Mouse (Mus musculus) left cerebral cortex, postnatal 10 days (tissue): ENCODE data around the gene Col4a3bp. TPM values are rescaled to one million over a fixed set of nuclear protein-coding genes. Genes with fewer than 3 reads are reported as not detected.
A peak's percentile ranks its signal among the peaks of the same experiment; 100 is the strongest.
"Not testable (repeated sequence)": the region's sequence is repeated elsewhere in the genome, so short reads cannot be mapped to it uniquely, and the experiment has no call there.

Experiments used
- DNase-seq, 2 experiments: peaks; one replicate each; pipeline ENCODE4 v3.0.0; 2021 to 2022; ENCODE audit warnings: low spot score in 2 of 2, mixed read lengths in 1 of 2; ENCODE audit errors: extremely low spot score in 1 of 2
- intact Hi-C: fragments of 180-260 bp; cut with DNase I; formaldehyde crosslinking; loops from one replicate; pipeline ENCODE4 v1.15.1; 2025
- total RNA-seq, 2 experiments: library from RNA; stranded (reverse); gene quantifications; 2 replicates each; pipeline ENCODE4 v1.2.3; 2021

Gene Col4a3bp
- total RNA-seq, 2 experiments from 2014 or later = 57.8 to 63.2 TPM

DNA sequence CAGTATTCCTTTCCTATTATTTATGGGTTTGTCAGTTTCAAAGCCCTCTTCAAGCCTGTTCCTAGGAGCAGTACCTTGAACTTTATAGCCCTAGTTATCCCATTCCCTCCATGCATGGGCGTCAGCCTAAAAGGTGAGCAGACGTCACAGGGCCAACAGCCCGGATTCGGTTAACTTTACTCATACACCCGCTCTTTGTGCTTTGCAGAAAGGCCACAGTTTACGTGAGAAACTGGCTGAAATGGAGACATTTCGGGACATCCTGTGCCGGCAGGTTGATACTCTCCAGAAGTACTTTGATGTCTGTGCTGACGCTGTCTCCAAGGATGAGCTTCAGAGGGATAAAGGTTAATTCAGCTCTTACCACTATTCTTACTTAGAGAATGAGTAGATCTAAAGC, 56.8 kb downstream of the Col4a3bp start:
- intact Hi-C loops = loop anchor here (10.0 kb wide), 1 partner anchor 564 kb away; no protein-coding TSS in a partner anchor
- DNase-seq = no peak

DNA sequence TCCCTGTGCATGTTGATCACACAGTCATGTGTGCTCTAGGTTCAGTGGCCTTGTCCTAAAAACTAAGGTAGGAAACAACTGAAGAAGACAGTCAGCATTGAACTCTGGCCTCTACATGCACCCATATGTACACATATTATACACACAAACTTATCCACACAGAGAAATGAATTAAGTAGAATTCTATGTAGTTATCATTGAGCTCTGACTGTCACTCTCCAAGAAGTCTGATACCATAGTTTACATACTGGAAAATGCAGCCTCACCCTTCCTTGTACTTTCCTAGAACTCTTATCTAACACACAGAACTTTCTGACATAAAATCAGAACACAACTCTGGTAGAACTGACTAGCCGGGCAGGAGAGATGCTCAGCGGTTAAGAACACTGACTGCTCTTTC, 61.8 kb downstream of the Col4a3bp start:
- intact Hi-C loops = no loop called here
- DNase-seq = no peak

DNA sequence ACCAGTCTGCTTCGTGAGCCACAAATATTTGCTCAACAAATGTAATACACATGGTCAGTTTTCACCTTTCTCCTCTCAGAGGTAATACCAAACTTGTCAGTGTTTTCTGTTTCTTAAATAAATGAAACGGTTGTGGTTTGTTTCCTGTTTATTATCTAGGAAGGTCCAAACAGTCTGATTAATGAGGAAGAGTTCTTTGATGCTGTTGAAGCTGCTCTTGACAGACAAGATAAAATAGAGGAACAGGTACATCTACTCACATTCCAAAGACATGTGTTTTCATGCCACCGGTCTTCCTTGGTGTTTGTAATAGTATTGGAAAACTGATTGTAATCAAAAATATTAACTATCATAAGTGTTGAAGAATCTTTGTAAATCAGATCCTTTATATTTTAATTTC, 72.2 kb downstream of the Col4a3bp start:
- DNase-seq = no peak
- intact Hi-C loops = no loop called here

DNA sequence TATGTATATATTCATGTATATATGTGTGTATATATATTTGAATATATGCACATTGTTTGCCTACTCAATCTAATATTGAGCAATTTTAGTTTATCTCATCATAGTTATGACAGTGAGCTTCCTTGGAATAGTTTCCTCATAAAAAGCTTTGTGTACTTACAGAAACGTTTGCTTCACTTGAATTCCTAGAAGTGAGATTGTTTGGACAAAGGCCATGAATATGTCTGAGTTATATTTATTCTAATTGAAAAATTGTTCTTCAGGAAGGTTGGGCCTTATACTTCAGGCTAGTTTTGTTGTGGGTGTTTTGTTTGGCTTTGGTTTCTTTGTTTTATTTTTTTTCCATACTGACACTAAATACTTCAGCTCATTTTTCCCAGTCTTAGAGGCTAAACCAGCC, 78.5 kb downstream of the Col4a3bp start:
- intact Hi-C loops = no loop called here
- no peak for DNase-seq

DNA sequence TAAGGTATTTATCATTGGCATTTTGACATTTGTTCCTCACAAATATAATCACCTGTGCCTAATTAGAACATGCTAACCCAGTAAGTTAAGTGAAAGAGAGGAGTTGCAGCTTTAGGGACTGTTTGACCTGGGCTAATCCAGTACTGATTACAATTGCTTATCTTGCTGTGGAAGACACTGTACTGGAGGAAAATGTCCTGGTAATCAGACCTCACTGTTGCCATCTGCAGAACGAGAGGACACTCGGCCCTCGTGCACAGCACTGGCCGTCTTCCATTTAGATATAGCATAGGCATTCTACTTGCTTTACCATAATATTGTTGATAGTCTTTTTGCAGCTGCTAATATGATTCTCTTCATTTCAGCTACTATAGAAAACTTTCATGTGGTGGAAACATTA, 88.0 kb downstream of the Col4a3bp start:
- intact Hi-C loops = no loop called here

GRCm38 (mm10) chr13:96644168-96644567, 101.8 kb downstream of the Col4a3bp start:
- DNase-seq = no peak
- intact Hi-C loops = no loop called here

More for the DNA sequence above, 88.0 kb downstream of the Col4a3bp start:
- no peak for DNase-seq

GRCm38 (mm10) chr13:96645822-96646221, 103.4 kb downstream of the Col4a3bp start:
- no peak for DNase-seq
- intact Hi-C loops = no loop called here

GRCm38 (mm10) chr13:96653041-96653440, 110.6 kb downstream of the Col4a3bp start:
- no peak for DNase-seq
- intact Hi-C loops = no loop called here

- intact Hi-C loops = no loop called here
- no peak for DNase-seq
Observed at GRCm38 (mm10) chr13:96656673-96657072, 114.3 kb downstream of the Col4a3bp start.

GRCm38 (mm10) chr13:96658936-96659335, 116.5 kb downstream of the Col4a3bp start:
- intact Hi-C loops = no loop called here
- no peak for DNase-seq

DNA sequence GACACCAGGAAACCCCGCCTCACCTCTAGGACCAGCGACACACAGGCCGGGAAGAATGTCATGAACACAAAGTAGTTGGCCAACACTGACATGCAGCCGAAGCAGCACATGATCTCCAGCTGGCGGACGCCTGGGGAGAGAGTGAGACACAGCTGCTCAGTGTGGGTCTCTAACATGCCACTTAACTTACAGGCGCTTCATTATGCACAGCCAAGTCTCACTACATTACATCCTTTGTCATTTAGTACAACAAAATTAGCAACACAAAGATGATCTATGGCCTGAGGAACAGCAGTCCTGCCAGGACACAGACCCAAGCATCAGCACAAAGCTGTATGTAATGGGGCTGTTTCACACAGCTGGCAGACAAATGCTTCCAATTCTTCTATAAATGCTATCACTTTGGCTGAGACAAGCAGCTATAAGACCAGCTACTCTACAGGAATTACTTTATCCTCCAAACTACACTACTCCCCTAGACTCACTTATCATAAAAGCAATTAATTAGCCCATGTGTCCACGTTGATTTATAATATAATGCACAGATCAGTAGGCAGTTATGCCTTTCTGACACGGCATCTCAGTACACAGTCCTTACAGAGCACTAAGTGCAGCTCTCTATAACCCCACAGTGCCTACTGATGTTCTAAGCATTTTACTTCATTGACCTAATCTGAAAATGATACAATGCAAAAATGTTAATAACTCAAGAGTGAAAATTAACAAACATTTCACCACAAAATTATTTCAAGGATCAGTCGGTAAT, 117.9 kb downstream of the Col4a3bp start:
- DNase-seq = no peak
- intact Hi-C loops = loop anchor here (10.0 kb wide), 1 partner anchor 455 kb away; no protein-coding TSS in a partner anchor

DNA sequence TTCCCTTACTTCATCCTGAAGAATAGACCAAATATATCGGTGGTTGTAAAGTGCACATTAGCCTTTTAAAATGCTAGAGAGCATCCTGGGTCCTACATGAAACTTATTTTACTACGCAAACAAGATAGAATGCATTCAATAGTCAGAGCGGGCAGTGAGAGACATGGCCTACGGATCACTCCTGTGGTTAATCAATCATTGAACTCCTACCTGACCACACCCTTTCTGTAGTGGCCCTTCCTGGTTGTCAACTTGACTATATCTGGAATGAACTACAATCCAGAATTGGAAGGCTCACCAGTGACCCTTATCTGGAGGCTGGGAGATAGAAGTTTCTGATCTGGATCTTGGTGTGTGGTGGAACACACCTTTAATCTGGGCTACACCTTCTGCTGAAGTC, 120.7 kb downstream of the Col4a3bp start:
- DNase-seq = not testable (repeated sequence)
- intact Hi-C loops = loop anchor here (10.0 kb wide), 1 partner anchor 452 kb away; no protein-coding TSS in a partner anchor

DNA sequence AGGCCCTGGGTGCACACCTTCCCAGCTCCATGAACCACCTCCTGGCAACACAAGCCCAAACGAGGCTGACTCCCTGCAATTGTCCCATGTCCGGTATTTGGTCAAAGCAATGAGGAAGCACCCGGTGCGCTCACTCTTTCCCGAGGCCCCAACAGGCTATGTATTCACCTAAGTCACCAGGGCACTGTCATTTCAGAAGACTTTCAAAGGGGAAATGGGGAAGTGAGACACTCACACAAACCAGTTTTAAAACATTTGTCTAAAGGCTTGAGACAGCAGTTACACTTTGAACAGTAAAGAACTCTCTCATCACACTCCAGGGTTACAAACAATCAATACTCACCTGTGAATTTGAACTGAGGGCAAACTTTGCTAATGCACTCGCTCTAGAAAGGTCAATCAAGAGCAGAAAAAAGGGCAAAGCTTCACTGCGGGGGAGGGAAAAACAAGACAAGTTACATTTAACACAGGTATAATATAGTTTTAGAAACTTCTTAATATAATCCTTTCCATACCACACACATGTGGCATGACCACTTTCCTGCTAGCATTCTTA, 122.1 kb downstream of the Col4a3bp start:
- intact Hi-C loops = loop anchor here (2.0 to 10.0 kb wide), 2 partner anchors 14 to 450 kb away; no protein-coding TSS in a partner anchor
- no peak for DNase-seq

DNA sequence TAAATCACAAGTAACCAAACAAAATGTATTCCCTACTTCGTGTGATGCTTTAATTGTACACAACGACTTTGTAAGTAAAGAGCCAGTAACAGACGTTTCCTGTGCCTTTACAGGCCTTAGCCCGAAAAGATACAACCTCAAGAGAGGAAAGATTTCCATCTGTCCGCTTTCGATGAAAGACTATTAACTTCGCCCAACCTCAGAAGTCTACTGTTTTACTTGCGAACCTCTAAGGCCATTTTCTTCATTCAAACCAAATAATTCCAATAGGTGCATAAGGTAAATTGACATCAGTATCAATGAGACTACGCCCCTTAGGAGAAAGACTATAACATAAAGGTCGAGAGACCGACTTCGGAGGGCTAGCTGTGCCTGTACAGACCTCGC, 127.6 kb downstream of the Col4a3bp start:
- no peak for DNase-seq
- intact Hi-C loops = no loop called here

DNA sequence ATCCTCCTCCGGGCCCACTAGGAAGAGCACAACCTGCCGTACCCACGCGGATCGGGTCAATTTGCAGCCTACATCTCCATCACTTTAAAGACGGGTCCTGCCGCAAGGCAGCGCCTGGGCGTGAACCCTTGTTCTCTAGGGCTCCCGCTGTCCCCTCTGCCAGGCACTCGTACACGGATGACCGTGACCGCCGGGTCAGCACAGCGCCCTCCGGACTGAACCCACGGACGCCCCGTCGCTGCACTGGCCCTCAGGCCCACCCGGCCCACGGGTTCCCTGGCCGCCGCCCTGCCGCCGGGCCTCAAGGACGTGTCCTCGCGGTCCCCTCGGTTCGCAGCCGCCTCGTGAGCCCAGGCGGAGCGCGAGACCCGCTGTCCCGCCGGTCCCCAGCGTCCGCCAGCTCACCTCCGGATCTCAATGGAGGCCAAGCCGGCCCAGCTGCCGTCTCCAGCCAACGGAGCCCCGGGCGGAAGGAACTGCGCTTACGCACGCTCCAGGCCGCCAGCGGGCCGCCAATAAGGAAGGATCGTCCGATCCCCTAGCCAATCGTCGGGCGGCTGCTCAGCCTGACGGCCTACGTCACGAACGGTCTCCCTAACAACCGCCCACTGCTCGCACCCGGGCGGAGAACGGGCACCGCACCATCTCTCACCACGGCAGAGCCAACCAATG, 128.1 kb downstream of the Col4a3bp start, which contains the start of gene Hmgcr:
Hmgcr (minus strand) TSS at position 531 of the 672 bp plus-strand sequence.
- peak; percentile 99 for DNase-seq
- intact Hi-C loops = no loop called here

- DNase-seq = no peak
- intact Hi-C loops = no loop called here
Observed at GRCm38 (mm10) chr13:96671078-96671905, 128.9 kb downstream of the Col4a3bp start.

DNA sequence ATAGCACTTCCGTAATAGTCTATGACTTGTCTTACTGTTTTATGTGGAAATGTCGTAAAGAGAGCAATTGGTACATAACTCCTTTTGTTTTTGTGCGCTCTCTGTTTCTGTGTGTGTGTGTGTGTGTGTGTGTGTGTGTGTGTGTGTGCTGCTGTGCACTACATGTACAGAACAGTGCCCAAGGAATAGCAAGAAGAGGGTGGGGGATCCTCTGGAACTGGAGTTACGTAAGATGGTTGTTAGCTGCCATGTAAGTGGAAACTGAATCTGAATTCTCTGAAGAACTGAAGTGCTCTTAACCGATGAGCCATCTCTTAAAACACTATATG, 129.5 kb downstream of the Col4a3bp start:
- intact Hi-C loops = no loop called here
- DNase-seq = no peak

DNA sequence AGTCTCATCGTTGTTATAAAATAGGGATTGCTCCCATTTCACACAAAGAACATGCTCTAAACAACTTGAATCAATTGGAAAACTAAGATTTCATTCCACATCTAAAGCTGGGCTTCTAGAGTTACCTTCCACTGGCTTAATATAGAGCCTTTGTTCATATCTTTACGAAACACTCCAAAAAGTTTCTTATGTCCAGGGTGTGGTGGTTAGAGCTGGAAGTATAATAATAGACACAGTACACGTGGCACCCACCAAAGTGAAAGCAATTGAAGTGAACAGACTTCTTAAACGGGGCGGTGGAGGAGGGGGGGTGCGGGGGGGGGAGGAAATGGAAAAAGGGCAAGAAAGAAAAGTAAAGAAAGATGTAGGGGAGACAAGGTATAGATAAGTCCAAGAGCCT, 129.9 kb downstream of the Col4a3bp start:
- DNase-seq = no peak
- intact Hi-C loops = no loop called here

GRCm38 (mm10) chr13:96673817-96674216, 131.4 kb downstream of the Col4a3bp start:
- DNase-seq = no peak
- intact Hi-C loops = no loop called here
